ENCODE assay signal across 31 mouse cellular contexts in the genomic region with DNA sequence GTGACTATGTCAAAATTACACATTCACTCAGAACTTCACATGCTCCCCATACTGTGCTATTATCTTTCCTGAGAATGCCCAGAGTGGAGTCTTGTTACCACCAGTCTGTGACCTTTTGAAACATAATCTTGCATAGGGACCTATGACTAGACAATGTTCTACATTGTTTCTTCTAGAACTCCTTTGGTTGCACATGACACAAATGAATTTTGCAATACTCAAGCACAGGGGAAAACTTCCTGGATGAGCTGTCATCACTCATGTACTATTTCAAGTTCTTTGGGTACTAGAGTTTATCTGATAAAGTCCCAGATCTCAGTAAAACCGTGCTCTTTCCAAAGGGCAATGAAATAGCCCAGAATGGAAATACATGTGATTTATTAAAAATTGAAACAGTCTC.
DNase-seq lines count a peak whose midpoint lies in the region; ATAC-seq and TF ChIP-seq lines count a peak whose summit lies in the region.
"Had no signal": no experiment of that assay in that cellular context is flagged by ENCODE, and none has a peak within 500 bp of the region (broad histone marks: within the 10 kb centered on the region; RNA-seq: fewer than 3 reads in every experiment).

No protein-coding gene starts in this region.

- WGBS in heart, embryonic 16.5 days: 39% methylated on average over 1 of the region's 1 CpGs

- H3K27ac ChIP-seq in heart, embryonic 16.5 days (ENCODE audit: low read length): peak overlapping the region; percentile 61
- H3K27ac ChIP-seq in bone marrow macrophage, adult 2 months (ENCODE audit: insufficient read depth, low read depth, low read length): peak overlapping the region; percentile 31
- H3K27ac ChIP-seq: embryonic facial prominence, embryonic 10.5 days; embryonic facial prominence, embryonic 15.5 days; forebrain, embryonic 10.5 days; forebrain, embryonic 15.5 days; gastrocnemius, adult 2 months; heart, embryonic 10.5 days; hindbrain, embryonic 14.5 days; layer of hippocampus, adult 2 months; left cerebral cortex, adult 2 months; limb, embryonic 13.5 days; neural tube, embryonic 13.5 days; stomach, postnatal 0 days had no signal

- TF ChIP-seq POLR2A in bone marrow macrophage, adult 2 months (IDR thresholded peaks at IDR 0.05; ENCODE audit: borderline replicate concordance, low read depth, low read length): no peak

- ATAC-seq in heart, embryonic 16.5 days (replicated peaks; ENCODE audit: extremely low read depth, insufficient read depth, low FRiP score): no peak
- ATAC-seq: forebrain, embryonic 15.5 days; midbrain, embryonic 16.5 days had no signal

- no peaks in the 10 kb centered on the region for H3K36me3 ChIP-seq in heart, embryonic 16.5 days (ENCODE audit: control insufficient read depth, insufficient read depth)
- H3K36me3 ChIP-seq: embryonic facial prominence, embryonic 10.5 days; embryonic facial prominence, embryonic 15.5 days; forebrain, embryonic 10.5 days; forebrain, embryonic 15.5 days; heart, embryonic 10.5 days; limb, embryonic 13.5 days; neural tube, embryonic 13.5 days had no signal

- H3K9ac ChIP-seq in heart, embryonic 16.5 days (ENCODE audit: low read length): no peak overlapping the region
- H3K9ac ChIP-seq: embryonic facial prominence, embryonic 15.5 days; forebrain, embryonic 15.5 days; hindbrain, embryonic 14.5 days; limb, embryonic 13.5 days; neural tube, embryonic 13.5 days had no signal

- no peak overlapping the region for H3K4me2 ChIP-seq in heart, embryonic 16.5 days (ENCODE audit: low read depth, low read length)
- H3K4me2 ChIP-seq: embryonic facial prominence, embryonic 15.5 days; forebrain, embryonic 15.5 days; hindbrain, embryonic 14.5 days; limb, embryonic 13.5 days; liver, embryonic 11.5 days; midbrain, embryonic 11.5 days; neural tube, embryonic 13.5 days had no signal

- no peak for DNase-seq in heart, adult 9 months (ENCODE audit: low spot score in 2 of 2)
- DNase-seq in 3134 (ENCODE audit: extremely low read depth, insufficient read length, low spot score) (peak; percentile 4), 416B (ENCODE audit: low read depth) (peak; percentile 24)
- DNase-seq in kidney, adult 11 months: no peak
- DNase-seq in gastrocnemius, postnatal 10 days: no peak
- DNase-seq: adrenal gland, adult 2 months; adrenal gland, postnatal 36 days; cerebellum, adult 8-10 months; cerebellum, postnatal 25 days; gastrocnemius, adult 2 months; kidney, adult 2 months; kidney, postnatal 36 days; right cerebral cortex, postnatal 4 days; thymus, adult 18-20 months; thymus, postnatal 25 days had no signal

- H3K4me1 ChIP-seq in heart, embryonic 16.5 days (ENCODE audit: control insufficient read depth, insufficient read depth, low read length): peaks cover 8% of the 10 kb centered on the region; the same call in 1 of the 2 replicates
- peaks cover 10% of the 10 kb centered on the region for H3K4me1 ChIP-seq in bone marrow macrophage, adult 2 months (ENCODE audit: control insufficient read depth, insufficient read depth, low read length)
- H3K4me1 ChIP-seq: embryonic facial prominence, embryonic 10.5 days; embryonic facial prominence, embryonic 15.5 days; forebrain, embryonic 10.5 days; forebrain, embryonic 15.5 days; heart, embryonic 10.5 days; limb, embryonic 13.5 days; neural tube, embryonic 13.5 days had no signal

- H3K4me3 ChIP-seq in heart, embryonic 16.5 days (ENCODE audit: low read length): no peak overlapping the region
- no peak overlapping the region for H3K4me3 ChIP-seq in bone marrow macrophage, adult 2 months (ENCODE audit: insufficient read depth, low read length)
- H3K4me3 ChIP-seq: embryonic facial prominence, embryonic 10.5 days; embryonic facial prominence, embryonic 15.5 days; forebrain, embryonic 10.5 days; forebrain, embryonic 15.5 days; gastrocnemius, adult 2 months; heart, embryonic 10.5 days; layer of hippocampus, adult 2 months; left cerebral cortex, adult 2 months; limb, embryonic 13.5 days; neural tube, embryonic 13.5 days had no signal

- TF ChIP-seq CTCF in bone marrow macrophage, adult 2 months (IDR thresholded peaks at IDR 0.05; ENCODE audit: low read depth, low read length): no peak

- no peaks in the 10 kb centered on the region for H3K9me3 ChIP-seq in heart, embryonic 16.5 days (replicated peaks; ENCODE audit: control insufficient read depth, low read length)
- H3K9me3 ChIP-seq: embryonic facial prominence, embryonic 10.5 days; embryonic facial prominence, embryonic 15.5 days; forebrain, embryonic 10.5 days; forebrain, embryonic 15.5 days; heart, embryonic 10.5 days; limb, embryonic 13.5 days; neural tube, embryonic 13.5 days had no signal

- no peaks in the 10 kb centered on the region for H3K27me3 ChIP-seq in heart, embryonic 16.5 days (ENCODE audit: control insufficient read depth, insufficient read depth, low read length)
- H3K27me3 ChIP-seq: embryonic facial prominence, embryonic 15.5 days; forebrain, embryonic 15.5 days; limb, embryonic 13.5 days; neural tube, embryonic 13.5 days had no signal

Comparison
In these comparisons a context has a peak if more than half of its experiments do, and no peak if none do; other contexts are left out.
1. DNase-seq: peak in 3134 (single experiment) and 416B (single experiment); none in heart, adult 9 months (0 of 2), kidney, adult 11 months (single experiment) and gastrocnemius, postnatal 10 days (single experiment).